Mouse (Mus musculus): ENCODE measurements around the gene Lysmd3. TPM values are rescaled to one million over a fixed set of nuclear protein-coding genes. Genes with fewer than 3 reads are reported as not detected.

Gene Lysmd3
- polyA plus RNA-seq, 1 experiment from 2014 or later, result 18.7 TPM

- H3K4me3 ChIP-seq (ENCODE audit: low read depth, low read length), result no peak overlapping the region
- 26% methylated on average over 9 of the region's 9 CpGs for WGBS (ENCODE audit: insufficient replicate concordance)
- H3K9ac ChIP-seq (ENCODE audit: low read depth, low read length), result no peak overlapping the region
- ATAC-seq (ENCODE audit: low read depth), result peak; percentile 87
- H3K4me1 ChIP-seq (ENCODE audit: control insufficient read depth, low read depth, low read length), result peaks cover 21% of the 10 kb centered on the region
- H3K9me3 ChIP-seq (replicated peaks; ENCODE audit: control insufficient read depth, low read length), result no peaks in the 10 kb centered on the region
- H3K36me3 ChIP-seq (ENCODE audit: control insufficient read depth, insufficient read depth), result no peaks in the 10 kb centered on the region
- H3K27me3 ChIP-seq (ENCODE audit: control insufficient read depth, insufficient read depth, low read depth, low read length), result no peaks in the 10 kb centered on the region
- peak overlapping the region; percentile 8; the same call in 1 of the 2 replicates for H3K27ac ChIP-seq (ENCODE audit: low read length)
- H3K4me2 ChIP-seq (ENCODE audit: low read depth, low read length), result no peak overlapping the region
Measured at GRCm38 (mm10) chr13:81691606-81692005, 34.1 kb downstream of the Lysmd3 start.

- Histone ChIP-seq H3K9me3 (replicated peaks; ENCODE audit: control insufficient read depth, low read length) (no peaks in the 10 kb centered on the region), H3K27me3 (ENCODE audit: control insufficient read depth, insufficient read depth, low read depth, low read length) (no peaks in the 10 kb centered on the region), H3K4me1 (ENCODE audit: control insufficient read depth, low read depth, low read length) (peaks cover 21% of the 10 kb centered on the region), H3K4me3 (ENCODE audit: low read depth, low read length) (no peak overlapping the region), H3K4me2 (ENCODE audit: low read depth, low read length) (no peak overlapping the region), H3K27ac (ENCODE audit: low read length) (no peak overlapping the region), H3K36me3 (ENCODE audit: control insufficient read depth, insufficient read depth) (0 out of 2 replicates have a peak, but pooled peaks cover 2% of the 10 kb centered on the region), H3K9ac (ENCODE audit: low read depth, low read length) (no peak overlapping the region)
- ATAC-seq (ENCODE audit: low read depth), result no peak
- 90% methylated on average over 12 of the region's 12 CpGs for WGBS (ENCODE audit: insufficient replicate concordance)
Measured at GRCm38 (mm10) chr13:81694446-81694845, 37.0 kb downstream of the Lysmd3 start.

GRCm38 (mm10) chr13:81703148-81703547 lies 45.7 kb downstream of the Lysmd3 start:
- Histone ChIP-seq H3K27ac (ENCODE audit: low read length) (no peak overlapping the region), H3K4me1 (ENCODE audit: control insufficient read depth, low read depth, low read length) (peaks cover 3% of the 10 kb centered on the region; the same call in 1 of the 2 replicates), H3K4me3 (ENCODE audit: low read depth, low read length) (no peak overlapping the region), H3K4me2 (ENCODE audit: low read depth, low read length) (no peak overlapping the region), H3K9ac (ENCODE audit: low read depth, low read length) (no peak overlapping the region), H3K9me3 (replicated peaks; ENCODE audit: control insufficient read depth, low read length) (no peaks in the 10 kb centered on the region), H3K36me3 (ENCODE audit: control insufficient read depth, insufficient read depth) (no peaks in the 10 kb centered on the region), H3K27me3 (ENCODE audit: control insufficient read depth, insufficient read depth, low read depth, low read length) (no peaks in the 10 kb centered on the region)
- 76% methylated on average over 7 of the region's 7 CpGs for WGBS (ENCODE audit: insufficient replicate concordance)
- no peak for ATAC-seq (ENCODE audit: low read depth)

- Histone ChIP-seq H3K9me3 (replicated peaks; ENCODE audit: control insufficient read depth, low read length) (no peaks in the 10 kb centered on the region), H3K27ac (ENCODE audit: low read length) (no peak overlapping the region), H3K9ac (ENCODE audit: low read depth, low read length) (no peak overlapping the region), H3K4me3 (ENCODE audit: low read depth, low read length) (no peak overlapping the region), H3K36me3 (ENCODE audit: control insufficient read depth, insufficient read depth) (no peaks in the 10 kb centered on the region), H3K4me1 (ENCODE audit: control insufficient read depth, low read depth, low read length) (peaks cover 4% of the 10 kb centered on the region), H3K4me2 (ENCODE audit: low read depth, low read length) (no peak overlapping the region), H3K27me3 (ENCODE audit: control insufficient read depth, insufficient read depth, low read depth, low read length) (no peaks in the 10 kb centered on the region)
- 90% methylated on average over 9 of the region's 9 CpGs for WGBS (ENCODE audit: insufficient replicate concordance)
- ATAC-seq (ENCODE audit: low read depth), result no peak
Measured at GRCm38 (mm10) chr13:81703621-81704020, 46.2 kb downstream of the Lysmd3 start.

- Histone ChIP-seq H3K27ac (ENCODE audit: low read length) (no peak overlapping the region), H3K9me3 (replicated peaks; ENCODE audit: control insufficient read depth, low read length) (no peaks in the 10 kb centered on the region), H3K4me3 (ENCODE audit: low read depth, low read length) (no peak overlapping the region), H3K27me3 (ENCODE audit: control insufficient read depth, insufficient read depth, low read depth, low read length) (no peaks in the 10 kb centered on the region), H3K4me1 (ENCODE audit: control insufficient read depth, low read depth, low read length) (peaks cover 14% of the 10 kb centered on the region), H3K4me2 (ENCODE audit: low read depth, low read length) (no peak overlapping the region), H3K36me3 (ENCODE audit: control insufficient read depth, insufficient read depth) (no peaks in the 10 kb centered on the region), H3K9ac (ENCODE audit: low read depth, low read length) (no peak overlapping the region)
- WGBS (ENCODE audit: insufficient replicate concordance), result 82% methylated on average over 5 of the region's 5 CpGs
- ATAC-seq (ENCODE audit: low read depth), result no peak
Measured at GRCm38 (mm10) chr13:81706311-81706710, 48.8 kb downstream of the Lysmd3 start.

- H3K4me3 ChIP-seq (ENCODE audit: low read depth, low read length), result peak overlapping the region; percentile 91
- peak overlapping the region; percentile 99 for H3K4me2 ChIP-seq (ENCODE audit: low read depth, low read length)
- ATAC-seq (ENCODE audit: low read depth), result no peak
- H3K4me1 ChIP-seq (ENCODE audit: control insufficient read depth, low read depth, low read length), result peaks cover 29% of the 10 kb centered on the region
- no peaks in the 10 kb centered on the region for H3K36me3 ChIP-seq (ENCODE audit: control insufficient read depth, insufficient read depth)
- H3K27ac ChIP-seq (ENCODE audit: low read length), result peak overlapping the region; percentile 91; the same call in 1 of the 2 replicates
- peak overlapping the region; percentile 73 for H3K9ac ChIP-seq (ENCODE audit: low read depth, low read length)
- H3K27me3 ChIP-seq (ENCODE audit: control insufficient read depth, insufficient read depth, low read depth, low read length), result no peaks in the 10 kb centered on the region
- WGBS (ENCODE audit: insufficient replicate concordance), result 23% methylated on average over 4 of the region's 4 CpGs
- H3K9me3 ChIP-seq (replicated peaks; ENCODE audit: control insufficient read depth, low read length), result no peaks in the 10 kb centered on the region
Measured at GRCm38 (mm10) chr13:81709805-81710204, 52.3 kb downstream of the Lysmd3 start.

- ATAC-seq (ENCODE audit: low read depth), result no peak
- H3K4me1 ChIP-seq (ENCODE audit: control insufficient read depth, low read depth, low read length), result peaks cover 29% of the 10 kb centered on the region
- H3K27ac ChIP-seq (ENCODE audit: low read length), result peak overlapping the region; percentile 91
- H3K27me3 ChIP-seq (ENCODE audit: control insufficient read depth, insufficient read depth, low read depth, low read length), result no peaks in the 10 kb centered on the region
- peak overlapping the region; percentile 91 for H3K4me3 ChIP-seq (ENCODE audit: low read depth, low read length)
- H3K9me3 ChIP-seq (replicated peaks; ENCODE audit: control insufficient read depth, low read length), result no peaks in the 10 kb centered on the region
- peak overlapping the region; percentile 73 for H3K9ac ChIP-seq (ENCODE audit: low read depth, low read length)
- H3K4me2 ChIP-seq (ENCODE audit: low read depth, low read length), result peak overlapping the region; percentile 99
- under 1% methylated on average over 7 of the region's 7 CpGs for WGBS (ENCODE audit: insufficient replicate concordance)
- no peaks in the 10 kb centered on the region for H3K36me3 ChIP-seq (ENCODE audit: control insufficient read depth, insufficient read depth)
Measured at GRCm38 (mm10) chr13:81710266-81710665, 52.8 kb downstream of the Lysmd3 start.

- WGBS (ENCODE audit: insufficient replicate concordance), result under 1% methylated on average over 61 of the region's 61 CpGs
- peak; percentile 92 for ATAC-seq (ENCODE audit: low read depth)
- peak within 1 kb of the TSS; percentile 99 for H3K4me2 ChIP-seq (ENCODE audit: low read depth, low read length)
- no peaks in the 10 kb centered on the region for H3K27me3 ChIP-seq (ENCODE audit: control insufficient read depth, insufficient read depth, low read depth, low read length)
- no peaks in the 10 kb centered on the region for H3K36me3 ChIP-seq (ENCODE audit: control insufficient read depth, insufficient read depth)
- peak within 1 kb of the TSS; percentile 73 for H3K9ac ChIP-seq (ENCODE audit: low read depth, low read length)
- H3K27ac ChIP-seq (ENCODE audit: low read length), result peak within 1 kb of the TSS; percentile 91
- no peaks in the 10 kb centered on the region for H3K9me3 ChIP-seq (replicated peaks; ENCODE audit: control insufficient read depth, low read length)
- peaks cover 29% of the 10 kb centered on the region for H3K4me1 ChIP-seq (ENCODE audit: control insufficient read depth, low read depth, low read length)
- H3K4me3 ChIP-seq (ENCODE audit: low read depth, low read length), result peak within 1 kb of the TSS; percentile 91
Measured at GRCm38 (mm10) chr13:81710775-81711545, 53.5 kb downstream of the Lysmd3 start, which contains the start of the genes Polr3g and Mblac2. Gene Polr3g, minus strand, starts transcription at chr13:81711013. Gene Mblac2, plus strand, starts transcription at chr13:81711341.
